Mouse (Mus musculus) ES-Bruce4 (cell line): ENCODE measurements around the gene Csnk1g2.

Experiments
- CTCF ChIP-seq: IDR thresholded peaks from one replicate; pipeline ENCODE4 v1.8.1; 2011; ENCODE audit warnings: low read depth, low read length
- EP300 ChIP-seq: IDR thresholded peaks from 2 replicates; pipeline ENCODE4 v1.6.1; 2011; ENCODE audit warnings: low read depth, low read length; ENCODE audit not compliant: insufficient read depth

DNA sequence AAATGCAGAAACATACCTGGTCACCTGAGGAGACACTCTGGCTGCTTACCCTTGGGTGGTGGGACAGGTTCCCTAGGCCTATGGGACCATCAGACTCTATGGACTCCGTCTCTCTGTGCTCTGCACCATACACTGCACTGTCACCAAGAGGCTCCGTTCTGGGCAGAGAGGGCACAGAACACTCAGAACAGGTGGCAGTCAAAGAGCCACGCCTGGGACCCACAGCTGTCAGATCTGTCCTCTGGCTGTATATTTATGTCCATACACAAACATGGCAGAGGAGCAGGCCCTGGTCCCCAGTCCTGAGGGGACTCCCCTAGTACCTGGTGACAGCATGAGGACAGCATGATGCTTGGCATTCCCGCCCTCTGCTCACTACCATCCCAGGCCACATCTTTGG, 3.1 kb downstream of the Csnk1g2 start:
- no peak for TF ChIP-seq CTCF
- no peak for TF ChIP-seq EP300
